Mouse (Mus musculus) layer of hippocampus, adult 2 months (tissue): ENCODE measurements around the gene 4930407I10Rik. TPM values are rescaled to one million over a fixed set of nuclear protein-coding genes. Genes with fewer than 3 reads are reported as not detected.

Source experiments
- DNase-seq, 2 experiments: peaks; one replicate each; pipeline ENCODE4 v3.0.0; 2022; ENCODE audit warnings: low spot score in 2 of 2
- H3K27ac ChIP-seq: fragments of 200-600 bp; 2 replicates; pipeline ENCODE4 v1.8.1; 2022
- H3K4me3 ChIP-seq: fragments of 200-600 bp; 2 replicates; pipeline ENCODE4 v1.8.1; 2022; ENCODE audit warnings: mild to moderate bottlenecking
- CTCF ChIP-seq: fragments of 200-600 bp; conservative IDR thresholded peaks from 2 replicates; pipeline ENCODE4 v1.8.1; 2022; ENCODE audit warnings: antibody characterized with exemption, mild to moderate bottlenecking, moderate library complexity
- total RNA-seq, 2 experiments: library from RNA; stranded (reverse); gene quantifications; 2 replicates each; pipeline ENCODE4 v1.2.3; 2021

Gene 4930407I10Rik
- total RNA-seq, 2 experiments from 2014 or later: not detected

- DNase-seq: no peak
- Histone ChIP-seq H3K4me3 (no peak overlapping the region), H3K27ac (no peak overlapping the region)
- TF ChIP-seq CTCF: no peak
These were observed 14.5 kb downstream of the 4930407I10Rik start for GRCm38 (mm10) chr15:82073490-82073889.

- Histone ChIP-seq H3K27ac (no peak overlapping the region), H3K4me3 (no peak overlapping the region)
- no peak for TF ChIP-seq CTCF
- no peak for DNase-seq
These were observed 20.9 kb downstream of the 4930407I10Rik start for GRCm38 (mm10) chr15:82079883-82080282.

- TF ChIP-seq CTCF: peak; percentile 80
- no peak overlapping the region for H3K4me3 ChIP-seq
- peak overlapping the region; percentile 2; the same call in 1 of the 2 replicates for H3K27ac ChIP-seq
- DNase-seq: peak; percentile 62 to 72
These were observed 22.2 kb downstream of the 4930407I10Rik start for GRCm38 (mm10) chr15:82081161-82081560.

GRCm38 (mm10) chr15:82085606-82086005 lies 26.7 kb downstream of the 4930407I10Rik start:
- no peak overlapping the region for H3K27ac ChIP-seq

GRCm38 (mm10) chr15:82086131-82086530 lies 27.2 kb downstream of the 4930407I10Rik start:
- no peak overlapping the region for H3K4me3 ChIP-seq
- H3K27ac ChIP-seq: no peak overlapping the region
- TF ChIP-seq CTCF: peak; percentile 16; the same call in 1 of the 2 replicates
- no peak for DNase-seq

More at GRCm38 (mm10) chr15:82085606-82086005, 26.7 kb downstream of the 4930407I10Rik start:
- no peak for TF ChIP-seq CTCF
- DNase-seq: no peak
- no peak overlapping the region for H3K4me3 ChIP-seq

GRCm38 (mm10) chr15:82087266-82087665 lies 28.3 kb downstream of the 4930407I10Rik start:
- H3K4me3 ChIP-seq: no peak overlapping the region
- no peak overlapping the region for H3K27ac ChIP-seq
- DNase-seq: no peak
- TF ChIP-seq CTCF: peak; percentile 26

GRCm38 (mm10) chr15:82091061-82091460 lies 32.1 kb downstream of the 4930407I10Rik start:
- no peak for DNase-seq
- no peak overlapping the region for H3K4me3 ChIP-seq
- no peak for TF ChIP-seq CTCF
- H3K27ac ChIP-seq: no peak overlapping the region

GRCm38 (mm10) chr15:82106953-82107555 lies 48.1 kb downstream of the 4930407I10Rik start:
- DNase-seq: peak; percentile 62 to 82
- H3K27ac ChIP-seq: peak overlapping the region; percentile 88
- peak; percentile 82 for TF ChIP-seq CTCF
- H3K4me3 ChIP-seq: no peak overlapping the region

Other genes starting within 250 kb of the 4930407I10Rik start
- 10 to 100 TPM; 28.6 to 38.4 TPM for gene Tob2, start 200.4 kb upstream of the 4930407I10Rik start, total RNA-seq
- 10 to 100 TPM; 33.0 to 36.8 TPM for gene Phf5a, start 187.2 kb upstream of the 4930407I10Rik start, total RNA-seq
- 100 to 1,000 TPM; 442 to 446 TPM for gene Aco2, start 186.8 kb upstream of the 4930407I10Rik start, total RNA-seq
- gene Polr3h, start 132.9 kb upstream of the 4930407I10Rik start, total RNA-seq: 10 to 100 TPM; 44.8 to 51.4 TPM
- gene Csdc2, start 122.4 kb upstream of the 4930407I10Rik start, total RNA-seq: 10 to 100 TPM; 75.2 to 81.8 TPM
- gene Pmm1, start 98.2 kb upstream of the 4930407I10Rik start, total RNA-seq: 100 to 1,000 TPM; 214 to 224 TPM
- gene 1700029P11Rik, start 78.6 kb upstream of the 4930407I10Rik start, total RNA-seq: not detected
- gene Xrcc6, start 71.3 kb upstream of the 4930407I10Rik start, total RNA-seq: 10 to 100 TPM; 20.6 to 26.3 TPM
- gene Desi1, start 25.3 kb upstream of the 4930407I10Rik start, total RNA-seq: 100 to 1,000 TPM in 1 of 2 experiments, 10 to 100 TPM in 1; 93.9 to 106 TPM
- gene Snu13, start 11.6 kb upstream of the 4930407I10Rik start, total RNA-seq: 100 to 1,000 TPM; 105 to 111 TPM
- under 1 TPM; 0.26 to 0.44 TPM for gene Mei1, start 10.8 kb downstream of the 4930407I10Rik start, total RNA-seq
- 10 to 100 TPM; 10.2 to 15.4 TPM for gene Ccdc134, start 68.8 kb downstream of the 4930407I10Rik start, total RNA-seq
- 100 to 1,000 TPM; 162 to 165 TPM for gene Srebf2, start 88.0 kb downstream of the 4930407I10Rik start, total RNA-seq
- 1 to 10 TPM in 1 of 2 experiments, under 1 TPM in 1; 0.95 to 1.2 TPM for gene Shisa8, start 153.7 kb downstream of the 4930407I10Rik start, total RNA-seq
- under 1 TPM; 0.54 to 0.79 TPM for gene Tnfrsf13c, start 165.2 kb downstream of the 4930407I10Rik start, total RNA-seq
- gene Cenpm, start 185.6 kb downstream of the 4930407I10Rik start, total RNA-seq: 1 to 10 TPM; 2.5 TPM
- gene 1500009C09Rik, start 193.2 kb downstream of the 4930407I10Rik start, total RNA-seq: 100 to 1,000 TPM; 105 to 108 TPM
- gene Sept3, start 215.7 kb downstream of the 4930407I10Rik start, total RNA-seq: 100 to 1,000 TPM; 652 to 661 TPM
- not detected for gene Wbp2nl, start 239.8 kb downstream of the 4930407I10Rik start, total RNA-seq